13 mouse cellular contexts compared by ENCODE assay signal in the genomic region with DNA sequence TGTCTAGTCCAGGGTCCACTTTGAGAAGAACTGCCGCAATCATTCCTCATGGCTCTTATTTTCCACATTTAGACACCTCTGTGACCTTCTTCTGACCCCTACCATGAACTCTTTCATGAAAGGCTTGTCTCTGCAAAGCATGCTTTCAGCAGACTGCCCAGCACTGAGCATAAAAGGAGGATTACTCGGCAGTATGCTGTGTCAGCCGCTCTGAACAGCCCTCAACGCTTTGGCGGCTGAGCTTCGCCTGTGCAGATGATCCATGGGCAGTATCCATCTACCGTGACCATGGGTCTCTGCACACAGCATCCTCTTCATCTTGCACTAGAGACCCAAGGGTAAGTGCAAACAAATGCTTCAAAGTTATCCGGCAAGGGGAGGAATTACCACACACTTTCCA.
DNase-seq lines count a peak whose midpoint lies in the region; ATAC-seq and TF ChIP-seq lines count a peak whose summit lies in the region.
"Had no signal": no experiment of that assay in that cellular context is flagged by ENCODE, and none has a peak within 500 bp of the region (broad histone marks: within the 10 kb centered on the region; RNA-seq: fewer than 3 reads in every experiment).

No protein-coding gene starts in this region.

- H3K4me1 ChIP-seq in heart, embryonic 11.5 days (ENCODE audit: control insufficient read depth, insufficient read depth, low read length): peaks cover 16% of the 10 kb centered on the region; the same call in 1 of the 2 replicates
- H3K4me1 ChIP-seq in megakaryocyte, embryonic 14.5 days: no peaks in the 10 kb centered on the region
- no peaks in the 10 kb centered on the region for H3K4me1 ChIP-seq in forebrain, postnatal 0 days (ENCODE audit: insufficient read depth)
- no peaks in the 10 kb centered on the region; the same call in 1 of the 2 replicates for H3K4me1 ChIP-seq in intestine, postnatal 0 days (replicated peaks; ENCODE audit: control insufficient read depth, insufficient read depth, low read length)
- H3K4me1 ChIP-seq: embryonic facial prominence, embryonic 12.5 days had no signal

- H3K27ac ChIP-seq in heart, embryonic 11.5 days (ENCODE audit: low read depth, low read length): no peak overlapping the region
- H3K27ac ChIP-seq in forebrain, postnatal 0 days (ENCODE audit: low read depth, low read length): peak overlapping the region; percentile 50; the same call in 1 of the 2 replicates
- H3K27ac ChIP-seq in intestine, postnatal 0 days (ENCODE audit: low read depth, low read length): no peak overlapping the region
- H3K27ac ChIP-seq: embryonic facial prominence, embryonic 12.5 days had no signal

- H3K4me3 ChIP-seq in heart, embryonic 11.5 days (ENCODE audit: low read depth, low read length): no peak overlapping the region
- H3K4me3 ChIP-seq in megakaryocyte, embryonic 14.5 days (replicated peaks): peak overlapping the region; percentile 53
- no peak overlapping the region for H3K4me3 ChIP-seq in forebrain, postnatal 0 days (ENCODE audit: low read depth, low read length)
- H3K4me3 ChIP-seq in intestine, postnatal 0 days (ENCODE audit: low read depth, low read length): no peak overlapping the region
- H3K4me3 ChIP-seq: embryonic facial prominence, embryonic 12.5 days had no signal

- no peak overlapping the region for H3K4me2 ChIP-seq in heart, embryonic 11.5 days
- no peak overlapping the region for H3K4me2 ChIP-seq in forebrain, postnatal 0 days (ENCODE audit: low read depth)
- no peak overlapping the region for H3K4me2 ChIP-seq in intestine, postnatal 0 days (replicated peaks; ENCODE audit: low read depth)
- H3K4me2 ChIP-seq: embryonic facial prominence, embryonic 12.5 days had no signal

- no peak for TF ChIP-seq CTCF in forebrain, postnatal 0 days (IDR thresholded peaks at IDR 0.05; ENCODE audit: low read depth)
- no peak for TF ChIP-seq CTCF in intestine, postnatal 0 days (IDR thresholded peaks at IDR 0.05; ENCODE audit: low read depth)

- DNase-seq in heart, postnatal 4 days: no peak
- peak; percentile 25 for DNase-seq in forebrain, postnatal 0 days
- peak; percentile 17 for DNase-seq in retina, embryonic 14.5 days (ENCODE audit: low spot score)
- no peak for DNase-seq in ovary, postnatal 10 days (ENCODE audit: low spot score)
- DNase-seq: adrenal gland, postnatal 36 days; kidney, adult 18-20 months; kidney, postnatal 36 days; thymus, postnatal 14 days had no signal

- no peaks in the 10 kb centered on the region for H3K9me3 ChIP-seq in heart, embryonic 11.5 days (replicated peaks; ENCODE audit: control insufficient read depth, low read length)
- H3K9me3 ChIP-seq in megakaryocyte, embryonic 14.5 days: peaks cover 29% of the 10 kb centered on the region
- no peaks in the 10 kb centered on the region for H3K9me3 ChIP-seq in forebrain, postnatal 0 days (ENCODE audit: low read length)
- H3K9me3 ChIP-seq in intestine, postnatal 0 days (ENCODE audit: control insufficient read depth): no peaks in the 10 kb centered on the region
- H3K9me3 ChIP-seq: embryonic facial prominence, embryonic 12.5 days had no signal

- WGBS in heart, embryonic 11.5 days (ENCODE audit: insufficient replicate concordance): 45% methylated on average over 8 of the region's 8 CpGs
- 16% methylated on average over 8 of the region's 8 CpGs for WGBS in forebrain, postnatal 0 days
- WGBS in intestine, postnatal 0 days: 76% methylated on average over 8 of the region's 8 CpGs

- H3K9ac ChIP-seq in heart, embryonic 11.5 days (ENCODE audit: low read depth, low read length): no peak overlapping the region
- H3K9ac ChIP-seq in forebrain, postnatal 0 days: no peak overlapping the region
- H3K9ac ChIP-seq in intestine, postnatal 0 days (ENCODE audit: low read depth, low read length): no peak overlapping the region
- H3K9ac ChIP-seq: embryonic facial prominence, embryonic 12.5 days had no signal

- H3K27me3 ChIP-seq in heart, embryonic 11.5 days (ENCODE audit: control insufficient read depth, insufficient read depth, low read length): no peaks in the 10 kb centered on the region
- peaks cover 2% of the 10 kb centered on the region for H3K27me3 ChIP-seq in megakaryocyte, embryonic 14.5 days (replicated peaks)
- no peaks in the 10 kb centered on the region for H3K27me3 ChIP-seq in forebrain, postnatal 0 days (ENCODE audit: insufficient read depth, low read length)
- H3K27me3 ChIP-seq in intestine, postnatal 0 days (replicated peaks; ENCODE audit: control insufficient read depth, insufficient read depth, low read length): no peaks in the 10 kb centered on the region
- H3K27me3 ChIP-seq: embryonic facial prominence, embryonic 12.5 days had no signal

- ATAC-seq in heart, embryonic 11.5 days (replicated peaks; ENCODE audit: insufficient number of reproducible peaks, low FRiP score, low TSS enrichment): 0 out of 2 replicates have a peak, but pooled peaks have one; percentile 39
- no peak for ATAC-seq in megakaryocyte, adult 5-6 weeks (ENCODE audit: poor library complexity, severe bottlenecking)
- peak; percentile 32; the same call in 1 of the 2 replicates for ATAC-seq in forebrain, postnatal 0 days
- ATAC-seq in intestine, postnatal 0 days: no peak

- no peaks in the 10 kb centered on the region for H3K36me3 ChIP-seq in heart, embryonic 11.5 days (ENCODE audit: control insufficient read depth, insufficient read depth, low read length)
- no peaks in the 10 kb centered on the region for H3K36me3 ChIP-seq in megakaryocyte, embryonic 14.5 days (replicated peaks; ENCODE audit: low read length)
- H3K36me3 ChIP-seq in forebrain, postnatal 0 days (ENCODE audit: insufficient read depth): no peaks in the 10 kb centered on the region
- no peaks in the 10 kb centered on the region for H3K36me3 ChIP-seq in intestine, postnatal 0 days (ENCODE audit: control insufficient read depth, insufficient read depth)
- H3K36me3 ChIP-seq: embryonic facial prominence, embryonic 12.5 days had no signal

Comparison
In these comparisons a context has a peak if more than half of its experiments do, and no peak if none do; other contexts are left out.
1. ATAC-seq: peak in heart, embryonic 11.5 days (single experiment) and forebrain, postnatal 0 days (single experiment); none in megakaryocyte, adult 5-6 weeks (single experiment) and intestine, postnatal 0 days (single experiment).
2. DNase-seq: peak in forebrain, postnatal 0 days (single experiment) and retina, embryonic 14.5 days (single experiment); none in heart, postnatal 4 days (single experiment) and ovary, postnatal 10 days (single experiment).